Mouse (Mus musculus): ENCODE results near the gene Slc40a1. TPM values are rescaled to one million over a fixed set of nuclear protein-coding genes. Genes with fewer than 3 reads are reported as not detected.

Gene Slc40a1
- polyA plus RNA-seq, 1 experiment from 2014 or later = 11.7 TPM

DNA sequence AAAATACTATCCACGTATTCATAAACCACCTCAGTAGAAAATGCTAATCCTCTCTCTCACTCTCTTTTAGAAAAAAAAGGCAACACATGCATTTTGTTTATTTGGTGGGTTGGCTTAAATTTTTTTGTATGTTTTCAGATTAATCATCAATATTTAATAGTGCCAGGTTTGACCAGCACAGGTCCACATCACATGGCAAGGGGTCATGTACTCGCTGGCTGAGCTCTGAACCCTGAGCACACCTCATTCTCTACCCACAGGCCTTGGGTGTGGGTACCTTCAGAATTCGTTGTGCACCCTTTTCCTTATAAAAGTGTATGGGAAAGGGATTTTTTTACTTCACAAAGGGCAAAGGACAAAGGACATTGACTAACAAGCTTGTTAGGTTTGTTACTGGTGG is 22.2 kb downstream of the Slc40a1 start:
- H3K4me1 ChIP-seq (ENCODE audit: control insufficient read depth, insufficient read depth, low read length) = 0 out of 2 replicates have a peak, but pooled peaks cover 6% of the 10 kb centered on the region
- DNase-seq (ENCODE audit: low spot score) (no peak), ATAC-seq (replicated peaks; ENCODE audit: insufficient number of reproducible peaks, low FRiP score, low TSS enrichment, low read depth) (no peak)
- H3K27ac ChIP-seq (replicated peaks; ENCODE audit: low read depth, low read length) = no peak overlapping the region
- no peak overlapping the region for H3K9ac ChIP-seq (replicated peaks; ENCODE audit: low read length)
- no peaks in the 10 kb centered on the region for H3K36me3 ChIP-seq (replicated peaks; ENCODE audit: control insufficient read depth, insufficient read depth, low read depth, low read length)
- no peaks in the 10 kb centered on the region for H3K9me3 ChIP-seq (replicated peaks; ENCODE audit: control insufficient read depth, low read length)
- no peak overlapping the region for H3K4me2 ChIP-seq (ENCODE audit: low read depth, low read length)
- 85% methylated on average over 3 of the region's 3 CpGs for WGBS
- no peak overlapping the region for H3K4me3 ChIP-seq (ENCODE audit: low read depth, low read length)
- no peaks in the 10 kb centered on the region for H3K27me3 ChIP-seq (ENCODE audit: control insufficient read depth, insufficient read depth, low read length)

- H3K36me3 ChIP-seq (replicated peaks; ENCODE audit: control insufficient read depth, insufficient read depth, low read depth, low read length) = no peaks in the 10 kb centered on the region
- H3K9ac ChIP-seq (replicated peaks; ENCODE audit: low read length) = no peak overlapping the region
- no peaks in the 10 kb centered on the region for H3K4me1 ChIP-seq (ENCODE audit: control insufficient read depth, insufficient read depth, low read length)
- 70% methylated on average over 1 of the region's 1 CpGs for WGBS
- H3K4me3 ChIP-seq (ENCODE audit: low read depth, low read length) = no peak overlapping the region
- DNase-seq (ENCODE audit: low spot score) (no peak), ATAC-seq (replicated peaks; ENCODE audit: insufficient number of reproducible peaks, low FRiP score, low TSS enrichment, low read depth) (no peak)
- H3K4me2 ChIP-seq (ENCODE audit: low read depth, low read length) = no peak overlapping the region
- no peaks in the 10 kb centered on the region for H3K27me3 ChIP-seq (ENCODE audit: control insufficient read depth, insufficient read depth, low read length)
- no peaks in the 10 kb centered on the region for H3K9me3 ChIP-seq (replicated peaks; ENCODE audit: control insufficient read depth, low read length)
- H3K27ac ChIP-seq (replicated peaks; ENCODE audit: low read depth, low read length) = no peak overlapping the region
These were observed 28.3 kb downstream of the Slc40a1 start for GRCm38 (mm10) chr1:45898044-45898443.

DNA sequence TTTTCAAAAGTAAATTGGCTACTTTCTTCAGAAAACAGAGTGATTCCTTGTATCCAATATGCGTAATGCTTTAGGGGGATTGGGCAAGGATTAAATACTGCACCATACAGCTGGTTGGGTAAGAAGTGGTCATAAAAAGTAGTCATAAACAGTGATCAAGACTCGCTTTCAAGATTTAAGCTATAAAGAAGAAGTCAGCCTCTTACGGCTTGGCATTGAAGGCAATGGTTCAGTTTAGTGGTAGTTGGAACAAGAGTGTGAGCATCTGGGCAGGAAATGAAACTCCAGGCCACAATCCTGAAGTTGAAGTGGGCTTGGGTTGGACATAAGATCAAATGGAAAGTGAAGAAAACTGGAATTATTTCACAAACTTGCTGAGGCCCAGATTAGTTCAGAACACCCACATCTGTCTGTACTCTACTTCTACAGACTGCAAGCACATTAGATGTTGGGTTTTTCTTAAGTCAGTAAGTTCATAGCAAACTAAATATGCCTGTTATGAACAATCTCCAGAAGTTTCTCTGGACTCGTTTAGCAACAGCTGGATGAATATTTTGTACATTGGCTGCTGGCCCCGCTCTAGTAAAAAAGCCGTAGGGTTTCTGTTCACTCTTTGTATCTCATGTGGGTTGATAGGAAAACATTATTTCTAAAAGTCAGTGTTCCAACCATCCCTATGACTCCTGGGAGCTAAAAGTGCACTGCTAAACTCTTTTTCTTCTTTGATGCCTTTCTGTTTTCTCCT is 32.0 kb downstream of the Slc40a1 start:
- DNase-seq (ENCODE audit: low spot score) = no peak
- WGBS = 88% methylated on average over 6 of the region's 6 CpGs
- no peak for ATAC-seq (replicated peaks; ENCODE audit: insufficient number of reproducible peaks, low FRiP score, low TSS enrichment, low read depth)

GRCm38 (mm10) chr1:45891986-45892385 is 34.3 kb downstream of the Slc40a1 start:
- Histone ChIP-seq H3K27me3 (ENCODE audit: control insufficient read depth, insufficient read depth, low read length) (no peaks in the 10 kb centered on the region), H3K4me2 (ENCODE audit: low read depth, low read length) (no peak overlapping the region), H3K27ac (replicated peaks; ENCODE audit: low read depth, low read length) (no peak overlapping the region), H3K4me3 (ENCODE audit: low read depth, low read length) (no peak overlapping the region), H3K9ac (replicated peaks; ENCODE audit: low read length) (no peak overlapping the region), H3K4me1 (ENCODE audit: control insufficient read depth, insufficient read depth, low read length) (no peaks in the 10 kb centered on the region), H3K9me3 (replicated peaks; ENCODE audit: control insufficient read depth, low read length) (no peaks in the 10 kb centered on the region), H3K36me3 (replicated peaks; ENCODE audit: control insufficient read depth, insufficient read depth, low read depth, low read length) (no peaks in the 10 kb centered on the region)
- ATAC-seq (replicated peaks; ENCODE audit: insufficient number of reproducible peaks, low FRiP score, low TSS enrichment, low read depth) (no peak), DNase-seq (ENCODE audit: low spot score) (no peak)
- WGBS = 72% methylated on average over 2 of the region's 2 CpGs

More for the DNA sequence above, 32.0 kb downstream of the Slc40a1 start:
- Histone ChIP-seq H3K4me2 (ENCODE audit: low read depth, low read length) (no peak overlapping the region), H3K27me3 (ENCODE audit: control insufficient read depth, insufficient read depth, low read length) (no peaks in the 10 kb centered on the region), H3K27ac (replicated peaks; ENCODE audit: low read depth, low read length) (no peak overlapping the region), H3K4me3 (ENCODE audit: low read depth, low read length) (no peak overlapping the region), H3K9me3 (replicated peaks; ENCODE audit: control insufficient read depth, low read length) (no peaks in the 10 kb centered on the region), H3K4me1 (ENCODE audit: control insufficient read depth, insufficient read depth, low read length) (no peaks in the 10 kb centered on the region), H3K36me3 (replicated peaks; ENCODE audit: control insufficient read depth, insufficient read depth, low read depth, low read length) (no peaks in the 10 kb centered on the region), H3K9ac (replicated peaks; ENCODE audit: low read length) (no peak overlapping the region)

DNA sequence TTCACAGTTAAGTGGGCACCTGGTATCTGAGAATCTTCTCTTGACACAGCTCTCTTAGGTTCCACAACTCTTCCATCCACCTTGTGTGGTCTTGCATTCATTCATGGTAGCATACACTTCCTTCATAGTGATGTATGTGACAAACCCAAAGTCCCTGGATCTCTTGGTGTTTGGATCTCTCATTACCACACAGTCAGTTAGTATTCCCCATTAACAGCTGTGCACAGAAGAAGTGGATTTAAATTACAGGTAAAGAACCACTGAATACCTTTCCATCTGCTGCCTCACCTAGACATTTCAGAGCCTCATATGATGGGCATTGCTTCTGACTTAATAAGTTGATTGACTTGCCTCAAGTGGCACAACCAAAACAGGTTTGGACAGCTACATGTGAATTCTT is 36.1 kb downstream of the Slc40a1 start, which contains the start of gene Gm5269:
Gene Gm5269 (minus strand): TSS at position 101 of the 400 bp plus-strand sequence.
- Histone ChIP-seq H3K36me3 (replicated peaks; ENCODE audit: control insufficient read depth, insufficient read depth, low read depth, low read length) (no peaks in the 10 kb centered on the region), H3K4me1 (ENCODE audit: control insufficient read depth, insufficient read depth, low read length) (no peaks in the 10 kb centered on the region), H3K27me3 (ENCODE audit: control insufficient read depth, insufficient read depth, low read length) (no peaks in the 10 kb centered on the region), H3K4me3 (ENCODE audit: low read depth, low read length) (no peak within 1 kb of the TSS), H3K9me3 (replicated peaks; ENCODE audit: control insufficient read depth, low read length) (no peaks in the 10 kb centered on the region), H3K4me2 (ENCODE audit: low read depth, low read length) (no peak within 1 kb of the TSS), H3K9ac (replicated peaks; ENCODE audit: low read length) (no peak within 1 kb of the TSS), H3K27ac (replicated peaks; ENCODE audit: low read depth, low read length) (no peak within 1 kb of the TSS)
- DNase-seq (ENCODE audit: low spot score) = no peak
- ATAC-seq (replicated peaks; ENCODE audit: insufficient number of reproducible peaks, low FRiP score, low TSS enrichment, low read depth) = no peak

- Histone ChIP-seq H3K9me3 (replicated peaks; ENCODE audit: control insufficient read depth, low read length) (no peaks in the 10 kb centered on the region), H3K27ac (replicated peaks; ENCODE audit: low read depth, low read length) (no peak overlapping the region), H3K9ac (replicated peaks; ENCODE audit: low read length) (no peak overlapping the region), H3K4me1 (ENCODE audit: control insufficient read depth, insufficient read depth, low read length) (no peaks in the 10 kb centered on the region), H3K4me2 (ENCODE audit: low read depth, low read length) (no peak overlapping the region), H3K36me3 (replicated peaks; ENCODE audit: control insufficient read depth, insufficient read depth, low read depth, low read length) (no peaks in the 10 kb centered on the region), H3K27me3 (ENCODE audit: control insufficient read depth, insufficient read depth, low read length) (no peaks in the 10 kb centered on the region), H3K4me3 (ENCODE audit: low read depth, low read length) (no peak overlapping the region)
- ATAC-seq (replicated peaks; ENCODE audit: insufficient number of reproducible peaks, low FRiP score, low TSS enrichment, low read depth) (no peak), DNase-seq (ENCODE audit: low spot score) (no peak)
- WGBS = 90% methylated on average over 9 of the region's 9 CpGs
These were observed 39.5 kb downstream of the Slc40a1 start for GRCm38 (mm10) chr1:45886800-45887199.

- Histone ChIP-seq H3K4me2 (ENCODE audit: low read depth, low read length) (no peak overlapping the region), H3K4me1 (ENCODE audit: control insufficient read depth, insufficient read depth, low read length) (no peaks in the 10 kb centered on the region), H3K4me3 (ENCODE audit: low read depth, low read length) (no peak overlapping the region), H3K9ac (replicated peaks; ENCODE audit: low read length) (no peak overlapping the region), H3K27me3 (ENCODE audit: control insufficient read depth, insufficient read depth, low read length) (no peaks in the 10 kb centered on the region), H3K27ac (replicated peaks; ENCODE audit: low read depth, low read length) (no peak overlapping the region), H3K36me3 (replicated peaks; ENCODE audit: control insufficient read depth, insufficient read depth, low read depth, low read length) (no peaks in the 10 kb centered on the region), H3K9me3 (replicated peaks; ENCODE audit: control insufficient read depth, low read length) (no peaks in the 10 kb centered on the region)
- ATAC-seq (replicated peaks; ENCODE audit: insufficient number of reproducible peaks, low FRiP score, low TSS enrichment, low read depth) (no peak), DNase-seq (ENCODE audit: low spot score) (no peak)
These were observed 42.9 kb downstream of the Slc40a1 start for GRCm38 (mm10) chr1:45883378-45883777.

GRCm38 (mm10) chr1:45882076-45882475 is 44.2 kb downstream of the Slc40a1 start:
- no peaks in the 10 kb centered on the region for H3K4me1 ChIP-seq (ENCODE audit: control insufficient read depth, insufficient read depth, low read length)
- H3K4me3 ChIP-seq (ENCODE audit: low read depth, low read length) = no peak overlapping the region
- H3K9me3 ChIP-seq (replicated peaks; ENCODE audit: control insufficient read depth, low read length) = no peaks in the 10 kb centered on the region
- no peaks in the 10 kb centered on the region for H3K27me3 ChIP-seq (ENCODE audit: control insufficient read depth, insufficient read depth, low read length)
- no peak overlapping the region for H3K4me2 ChIP-seq (ENCODE audit: low read depth, low read length)
- no peaks in the 10 kb centered on the region for H3K36me3 ChIP-seq (replicated peaks; ENCODE audit: control insufficient read depth, insufficient read depth, low read depth, low read length)
- no peak overlapping the region for H3K27ac ChIP-seq (replicated peaks; ENCODE audit: low read depth, low read length)
- no peak overlapping the region for H3K9ac ChIP-seq (replicated peaks; ENCODE audit: low read length)
- WGBS = 67% methylated on average over 6 of the region's 6 CpGs
- no peak for ATAC-seq (replicated peaks; ENCODE audit: insufficient number of reproducible peaks, low FRiP score, low TSS enrichment, low read depth)
- no peak for DNase-seq (ENCODE audit: low spot score)
